Mouse (Mus musculus): ENCODE results near the gene Dnah6.

Dnah6 gene

DNA sequence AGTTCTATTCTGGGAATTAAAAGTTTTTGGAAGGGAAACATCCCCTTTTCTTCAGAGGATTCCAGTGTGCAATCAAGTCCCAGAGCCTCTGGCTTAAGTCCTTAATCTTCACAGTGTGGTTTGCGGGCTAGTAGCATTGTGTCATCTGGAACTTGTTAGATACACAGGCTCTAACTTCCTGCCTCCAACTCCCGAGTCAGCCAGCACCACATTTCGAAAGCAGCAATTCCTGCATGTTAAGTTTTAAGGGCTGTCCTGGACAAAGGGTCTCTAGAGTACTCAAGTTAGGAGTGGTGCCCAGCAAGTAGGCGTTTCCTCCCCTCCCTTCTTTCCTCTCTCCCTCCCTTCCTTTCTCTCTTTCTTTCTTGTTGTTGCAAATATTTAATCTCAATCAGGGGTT lies 7.0 kb upstream of the Dnah6 start:
- no peak for DNase-seq (ENCODE audit: low spot score in 2 of 2)

DNA sequence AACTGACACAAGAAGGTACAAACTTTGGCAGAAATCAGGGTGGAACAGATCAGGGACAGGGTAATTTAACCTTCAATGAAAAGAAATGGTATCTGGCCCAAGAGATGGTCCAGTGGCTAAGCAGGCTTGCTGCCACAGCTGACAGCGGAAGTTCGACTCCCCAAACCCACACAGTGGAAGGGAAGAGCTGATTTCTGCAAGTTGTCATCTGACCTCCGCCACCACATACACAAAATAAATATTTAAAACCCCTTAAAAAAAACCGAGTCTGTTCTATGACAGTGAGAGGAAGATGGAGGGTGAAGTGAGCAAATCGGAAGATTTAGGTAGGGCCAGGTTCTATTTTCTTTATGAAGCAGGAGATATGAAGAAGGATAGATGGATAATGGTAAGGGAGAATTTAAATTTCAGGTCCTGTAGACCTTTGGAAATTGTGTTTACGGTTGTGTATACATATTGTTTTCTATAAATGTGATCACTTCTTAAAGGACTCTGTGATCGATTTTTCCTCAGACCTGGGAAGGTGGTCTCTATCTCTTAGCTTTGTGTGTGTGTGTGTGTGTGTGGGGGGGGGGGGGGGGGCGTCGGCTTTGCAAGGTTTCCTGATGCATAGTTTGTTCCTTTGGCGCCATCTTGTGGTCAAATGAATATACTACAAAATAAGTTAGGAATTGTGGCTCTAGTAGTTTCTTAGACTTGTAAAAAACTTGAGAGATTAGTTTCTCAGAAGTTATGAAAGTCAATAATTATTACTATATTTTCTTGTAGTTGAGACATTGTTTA lies 6.1 kb upstream of the Dnah6 start:
- no peak for DNase-seq (ENCODE audit: low spot score in 2 of 2)

DNA sequence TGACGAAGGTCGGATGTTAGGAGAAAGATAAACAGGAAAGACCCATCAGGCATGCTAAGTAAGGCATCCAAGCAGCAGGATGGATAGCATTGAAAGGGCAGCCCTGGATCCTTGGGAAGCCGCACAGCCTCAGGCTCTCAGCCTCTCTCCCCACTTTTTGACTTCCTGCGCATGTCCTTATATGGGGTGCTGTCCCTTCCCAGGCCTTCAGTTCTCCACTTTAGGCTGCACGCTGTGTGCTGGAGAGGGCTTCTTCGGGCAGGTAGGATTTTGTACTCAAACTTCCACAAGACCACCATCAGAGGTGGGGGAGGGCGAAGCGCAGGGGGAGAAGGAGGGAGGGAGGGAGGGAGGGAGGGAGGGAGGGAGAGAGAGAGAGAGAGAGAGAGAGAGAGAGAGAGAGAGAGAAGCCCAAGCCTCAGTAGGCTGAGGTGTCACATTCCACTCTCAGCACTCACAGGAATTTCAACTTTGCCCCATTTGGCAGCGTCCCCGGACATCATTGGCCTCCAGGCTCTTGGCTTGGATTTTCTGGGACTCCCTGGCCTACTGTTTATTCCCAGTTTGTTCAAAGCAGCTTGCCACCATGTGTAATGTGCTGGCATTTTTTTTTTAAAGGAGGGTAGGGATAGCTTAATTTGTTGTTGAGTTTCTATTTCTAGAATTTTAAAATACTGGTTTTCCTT lies 1.5 kb upstream of the Dnah6 start:
- DNase-seq (ENCODE audit: low spot score in 2 of 2), result peak in 1 of 2 experiments; percentile 40

DNA sequence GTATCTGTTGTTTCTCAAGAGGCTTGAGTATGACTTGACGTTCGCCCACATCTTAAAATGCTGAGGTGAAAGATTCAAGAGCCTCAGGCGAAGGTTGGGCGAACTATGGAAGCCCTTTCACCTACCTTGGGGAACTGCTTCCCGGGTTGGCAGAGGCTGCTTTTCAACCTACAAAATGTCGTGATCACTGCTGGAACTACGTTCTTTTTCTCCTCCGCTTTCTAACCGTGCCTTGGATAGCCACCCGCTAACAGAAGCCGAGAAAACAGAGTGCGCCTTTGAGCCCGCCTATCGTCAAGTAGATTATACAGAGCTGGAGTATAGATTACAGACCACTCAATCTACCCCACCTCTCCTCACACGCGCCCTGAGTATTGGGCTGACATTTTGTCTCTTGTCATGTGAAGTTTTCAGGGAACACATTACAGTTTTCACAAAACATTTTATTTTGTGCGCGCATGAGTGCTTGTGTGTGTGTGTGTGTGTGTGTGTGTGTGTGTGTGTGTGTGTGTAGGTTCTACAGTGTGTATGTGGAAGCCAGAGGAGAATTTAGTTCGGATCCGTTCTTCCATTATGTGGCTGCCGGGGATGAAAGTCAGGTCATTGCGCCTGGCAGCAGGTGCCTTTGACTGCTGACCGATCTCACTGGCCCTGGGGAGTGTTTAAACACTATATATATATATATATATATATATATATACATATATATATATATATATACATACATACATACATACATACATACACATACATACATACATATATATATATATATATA lies 696 bp upstream of the Dnah6 start:
- peak in 1 of 2 experiments; percentile 26 for DNase-seq (ENCODE audit: low spot score in 2 of 2)

DNA sequence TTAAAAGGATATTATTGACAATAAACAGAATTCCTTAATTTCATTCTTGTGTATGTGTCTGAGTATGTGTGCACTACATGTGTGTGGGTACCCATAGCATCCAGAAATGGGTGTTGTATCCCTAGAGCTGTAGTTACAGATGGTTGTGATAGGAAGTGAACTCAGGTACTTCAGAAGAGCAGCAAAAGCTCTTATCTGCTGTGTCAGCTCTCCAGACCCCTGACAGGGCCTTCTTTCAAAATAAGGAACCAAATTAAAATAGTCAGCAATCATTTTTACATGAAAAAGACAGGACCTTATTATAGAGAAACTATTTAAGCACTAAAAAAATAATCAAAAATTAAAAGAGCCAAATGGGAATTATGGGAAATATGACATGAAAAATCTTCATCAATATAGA lies 9.8 kb downstream of the Dnah6 start:
- no peak for DNase-seq (ENCODE audit: low spot score in 2 of 2)

DNA sequence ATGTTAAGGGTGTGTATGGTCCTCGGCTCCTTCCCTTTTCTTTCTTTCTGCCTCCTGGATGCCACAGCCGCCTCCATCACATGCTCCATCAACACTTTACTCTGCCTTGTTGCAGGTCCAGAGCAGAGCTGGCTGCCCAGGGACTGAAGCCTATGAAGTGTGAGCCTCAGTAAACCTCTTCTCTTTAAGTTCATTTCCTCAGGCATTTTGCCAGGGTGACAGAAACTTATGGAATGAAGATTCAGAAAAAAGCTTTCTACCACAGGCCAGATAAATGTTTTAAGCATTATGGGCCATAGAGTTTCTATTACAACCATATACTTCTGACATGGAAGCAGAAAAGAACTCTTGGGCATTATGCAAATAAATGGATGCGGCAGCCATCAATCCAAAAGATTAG lies 10.4 kb downstream of the Dnah6 start:
- DNase-seq (ENCODE audit: low spot score in 2 of 2), result no peak

DNA sequence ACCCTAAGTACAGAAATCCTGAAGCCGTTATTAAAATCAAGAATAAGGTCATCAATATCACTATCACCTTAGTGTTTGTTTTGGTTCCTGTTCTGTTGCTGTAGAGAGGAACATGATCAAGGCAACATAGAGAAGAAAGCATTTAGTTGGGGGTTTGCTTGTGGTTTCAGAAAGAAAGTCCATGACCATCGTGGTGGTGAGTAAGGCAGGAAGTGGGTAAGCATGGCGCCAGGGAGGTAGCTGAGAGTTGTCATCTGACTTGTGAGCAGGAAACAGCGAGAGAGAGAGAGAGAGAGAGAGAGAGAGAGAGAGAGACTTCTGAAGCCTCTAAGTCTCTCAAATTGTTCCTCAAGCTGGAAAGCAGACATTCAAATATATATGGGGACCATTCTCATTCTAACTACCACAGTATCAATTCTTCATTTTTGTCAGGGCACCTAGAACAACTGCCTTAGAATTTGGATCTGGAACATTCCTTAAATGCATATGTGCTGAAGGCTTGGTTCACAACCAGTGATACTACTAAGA lies 10.9 kb downstream of the Dnah6 start:
- no peak for DNase-seq (ENCODE audit: low spot score in 2 of 2)

DNA sequence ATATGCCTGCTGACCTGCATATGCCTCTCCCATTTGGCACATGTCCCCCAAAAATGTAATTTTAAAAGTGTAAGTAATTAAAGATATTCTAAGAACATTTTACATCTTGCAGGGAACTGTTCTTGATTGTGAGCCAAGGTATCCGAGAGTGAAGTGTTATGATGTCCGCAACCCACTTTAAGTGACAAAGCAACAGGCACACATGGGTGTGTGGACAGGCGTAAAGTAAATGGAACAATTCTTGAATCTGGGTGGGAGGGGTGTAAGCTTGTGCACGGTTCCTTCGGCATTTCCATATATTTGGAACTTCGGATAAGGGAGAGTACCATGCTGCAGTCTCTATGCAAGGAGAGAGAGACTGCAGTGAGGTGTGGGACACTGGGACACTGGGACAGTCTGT lies 11.9 kb downstream of the Dnah6 start:
- no peak for DNase-seq (ENCODE audit: low spot score in 2 of 2)

DNA sequence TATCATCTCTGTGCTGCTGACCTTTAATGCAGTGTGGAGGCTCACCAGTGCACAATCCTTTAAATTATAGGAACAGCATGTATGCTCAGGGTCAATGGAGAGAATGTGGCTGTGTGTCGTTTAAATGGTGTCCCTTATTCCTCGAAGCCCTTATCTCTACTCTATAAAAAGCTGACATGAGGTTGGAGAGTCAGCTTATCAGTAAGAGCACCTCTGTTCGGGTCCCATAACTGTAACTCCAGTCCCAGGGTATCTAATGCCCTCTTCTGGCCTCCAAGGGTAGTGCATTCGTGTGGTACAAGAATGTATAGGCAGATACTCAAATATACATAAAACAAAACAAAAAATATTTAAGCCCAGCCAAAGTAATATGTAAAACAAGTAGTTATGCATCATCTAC lies 16.5 kb downstream of the Dnah6 start:
- no peak for DNase-seq (ENCODE audit: low spot score in 2 of 2)

DNA sequence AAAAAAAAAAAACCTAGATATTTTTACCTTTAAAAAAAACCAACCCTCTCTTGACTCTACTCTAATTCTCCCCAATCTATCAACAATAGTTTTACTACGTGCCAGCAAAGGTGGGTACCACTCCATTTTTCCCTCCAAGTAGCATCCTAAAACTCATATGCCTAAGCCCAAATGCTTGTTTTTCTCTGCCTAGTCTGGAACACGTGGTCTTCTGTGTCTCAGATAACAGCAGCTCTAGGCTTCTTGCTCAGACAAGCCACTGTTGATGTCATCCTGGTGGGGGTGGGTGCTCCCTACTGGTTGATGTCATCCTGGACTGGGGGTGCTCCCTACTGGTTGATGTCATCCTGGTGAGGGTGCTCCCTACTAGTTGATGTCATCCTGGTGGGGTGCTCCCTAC lies 17.7 kb downstream of the Dnah6 start:
- no peak for DNase-seq (ENCODE audit: low spot score in 2 of 2)

DNA sequence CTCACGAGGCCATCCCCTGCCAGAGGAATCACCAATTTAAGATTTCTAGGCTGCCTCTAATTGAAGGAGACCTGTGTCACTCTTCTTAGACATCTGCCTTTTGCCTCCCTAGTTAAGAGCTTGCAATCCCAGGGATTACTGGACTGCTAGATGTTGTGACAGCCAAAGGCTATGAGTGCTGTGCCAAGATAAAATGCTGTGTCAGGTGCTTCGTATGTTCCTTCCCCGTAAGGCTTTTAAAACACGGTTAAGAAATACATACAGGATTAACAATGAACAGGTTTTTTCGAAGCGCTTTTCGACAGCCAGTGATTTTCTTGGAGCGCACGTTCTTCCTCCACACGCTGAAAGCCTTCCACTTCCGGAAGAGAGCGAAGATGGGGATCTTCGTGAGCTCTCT lies 26.2 kb downstream of the Dnah6 start:
- DNase-seq (ENCODE audit: low spot score in 2 of 2), result no peak

DNA sequence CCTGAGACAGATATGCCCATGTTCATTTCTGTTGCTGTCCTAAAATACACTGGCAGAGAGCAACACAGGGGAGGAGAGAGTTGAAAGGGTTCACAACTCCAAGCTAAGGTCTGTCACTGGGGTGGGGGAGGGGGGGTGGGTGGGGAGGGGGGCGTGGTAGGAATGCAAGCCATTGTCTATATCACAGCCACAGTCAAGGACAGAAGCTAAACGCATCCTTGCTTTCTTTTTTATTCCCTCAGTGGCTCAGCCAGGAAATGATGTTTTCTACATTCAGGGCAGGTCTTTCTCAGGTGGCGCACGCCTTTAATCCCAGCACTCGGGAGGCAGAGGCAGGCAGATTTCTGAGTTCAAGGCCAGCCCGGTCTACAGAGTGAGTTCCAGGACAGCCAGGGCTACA lies 30.7 kb downstream of the Dnah6 start:
- no peak for DNase-seq (ENCODE audit: low spot score in 2 of 2)

DNA sequence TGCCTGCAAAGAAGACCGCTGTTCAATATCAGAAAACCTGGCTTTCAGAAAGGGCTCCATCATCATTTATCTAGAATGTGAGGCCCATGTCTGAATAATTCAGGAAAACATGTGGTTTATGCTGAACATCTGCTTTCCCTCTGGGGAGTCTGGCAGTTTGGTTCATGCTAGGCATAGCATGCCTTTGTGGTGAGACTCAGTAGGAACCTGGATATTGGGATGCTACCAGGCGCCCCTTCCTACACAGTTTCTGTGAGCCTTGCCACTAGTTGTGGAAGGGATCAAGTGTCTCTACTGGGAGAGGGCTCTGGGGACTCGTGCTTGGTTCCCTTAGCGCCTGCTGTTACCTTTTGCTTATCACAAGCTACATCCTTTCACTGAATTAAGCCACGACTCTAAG lies 37.2 kb downstream of the Dnah6 start:
- DNase-seq (ENCODE audit: low spot score in 2 of 2), result no peak

DNA sequence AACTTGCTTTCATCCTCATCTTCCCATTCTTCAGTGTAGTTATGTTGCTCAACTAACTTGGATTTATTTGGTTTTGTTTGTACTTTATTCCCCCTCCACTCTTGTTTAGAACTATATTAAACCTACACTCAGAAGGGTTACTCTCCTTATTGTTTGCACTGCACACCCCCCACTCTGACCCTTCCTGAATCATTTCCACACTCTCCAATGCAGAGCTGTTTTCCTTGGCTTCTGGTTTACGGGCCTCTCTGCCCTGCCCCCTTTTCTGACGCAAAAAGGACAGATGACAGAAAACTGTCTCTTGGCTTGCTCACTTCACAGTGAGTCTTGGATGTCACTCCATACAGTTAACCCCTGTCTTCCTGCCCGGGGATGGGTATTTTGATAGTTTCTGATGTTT lies 38.5 kb downstream of the Dnah6 start:
- no peak for DNase-seq (ENCODE audit: low spot score in 2 of 2)

DNA sequence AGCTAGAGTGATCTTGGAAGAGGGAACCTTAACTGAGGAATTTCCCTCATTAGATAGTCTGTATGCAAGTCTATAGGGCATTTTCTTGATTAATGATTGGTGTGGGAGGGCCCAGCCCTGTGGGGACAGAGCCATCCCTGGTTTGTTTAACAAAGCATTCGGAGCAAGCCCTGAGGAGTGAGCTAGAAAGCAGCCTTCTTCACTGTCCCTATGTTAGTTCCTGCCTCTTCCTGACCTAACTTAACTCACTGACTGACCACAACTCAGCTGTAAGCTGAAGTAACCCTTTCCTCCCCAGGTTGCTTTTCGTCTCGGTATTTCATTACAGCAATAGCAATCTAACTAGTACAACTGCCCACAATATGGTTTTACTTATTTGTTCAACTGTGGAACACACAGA lies 39.0 kb downstream of the Dnah6 start:
- DNase-seq (ENCODE audit: low spot score in 2 of 2), result no peak

DNA sequence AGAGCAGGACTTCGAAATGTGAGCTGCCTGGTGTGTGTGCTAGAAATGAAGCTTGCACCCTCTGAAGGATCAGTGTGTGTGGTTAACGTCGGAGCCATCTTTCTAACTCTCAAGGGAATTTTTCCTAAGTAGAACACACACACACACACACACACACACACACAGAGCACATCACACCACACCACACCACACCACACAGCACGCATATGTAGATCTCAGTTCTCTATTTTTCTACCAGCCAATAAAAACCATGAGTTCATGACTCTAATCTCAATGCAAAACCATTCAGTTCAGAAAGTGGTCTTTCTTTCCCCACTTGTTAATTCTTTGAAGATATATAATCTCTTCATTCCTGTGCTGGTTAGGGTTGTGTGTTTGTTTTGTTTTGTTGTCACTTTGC lies 39.4 kb downstream of the Dnah6 start:
- no peak for DNase-seq (ENCODE audit: low spot score in 2 of 2)

DNA sequence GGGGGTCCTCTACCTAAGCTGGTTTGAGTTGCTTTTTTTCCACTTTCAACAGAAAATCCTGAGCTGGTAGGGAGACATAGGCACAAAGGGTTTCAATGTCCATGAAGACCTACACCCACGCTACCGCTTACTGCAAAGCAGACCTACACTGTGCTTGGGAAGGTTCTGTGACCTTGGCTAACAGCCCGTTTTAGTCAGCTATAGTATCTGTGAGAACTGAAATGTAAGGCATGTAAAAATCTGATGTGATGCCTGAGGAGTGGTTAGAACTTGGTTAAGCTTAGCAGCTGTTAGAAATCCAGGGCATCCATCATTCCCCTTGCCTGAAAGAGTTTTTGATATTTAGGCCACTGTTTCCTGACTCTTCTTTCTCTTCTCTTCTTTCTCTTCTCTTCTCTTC lies 46.3 kb downstream of the Dnah6 start:
- no peak for DNase-seq (ENCODE audit: low spot score in 2 of 2)

DNA sequence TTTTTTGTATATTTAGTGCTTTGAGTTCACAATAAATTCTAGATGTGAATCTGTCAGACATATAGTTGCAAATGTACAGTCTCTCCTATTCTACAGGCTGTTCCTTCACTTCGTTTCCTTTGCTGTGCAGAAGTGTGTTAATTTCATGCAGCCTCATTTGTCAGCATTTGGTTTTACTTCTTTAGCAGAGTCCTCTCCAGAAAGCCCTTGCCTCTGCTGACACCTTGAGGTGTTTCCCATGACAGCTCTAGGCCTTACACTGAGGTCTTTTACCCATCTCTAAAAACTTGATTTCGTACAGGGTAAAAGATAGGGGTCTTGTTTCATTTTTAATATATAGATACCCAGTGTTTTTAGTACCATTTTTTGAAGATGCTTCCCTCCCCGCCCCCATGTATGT lies 54.2 kb downstream of the Dnah6 start:
- no peak for DNase-seq (ENCODE audit: low spot score in 2 of 2)

DNA sequence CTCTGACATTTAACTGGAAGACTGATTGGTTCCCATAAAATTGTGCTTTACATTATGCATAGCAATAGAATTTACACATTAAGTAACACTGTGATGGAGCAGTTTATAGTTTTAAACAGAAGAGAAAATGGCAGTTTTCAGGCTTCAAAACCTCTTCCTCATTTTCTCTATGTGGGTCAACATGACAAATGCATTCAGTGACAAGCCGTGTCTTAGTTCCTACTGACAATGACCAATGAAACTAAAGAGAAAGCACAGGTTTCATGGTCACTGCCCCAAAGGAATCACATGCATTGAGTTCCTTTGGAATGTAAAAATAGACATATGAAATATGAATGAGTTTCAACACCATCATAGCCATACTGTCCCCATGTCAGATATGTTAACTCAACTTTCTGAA lies 58.5 kb downstream of the Dnah6 start:
- DNase-seq (ENCODE audit: low spot score in 2 of 2), result no peak

DNA sequence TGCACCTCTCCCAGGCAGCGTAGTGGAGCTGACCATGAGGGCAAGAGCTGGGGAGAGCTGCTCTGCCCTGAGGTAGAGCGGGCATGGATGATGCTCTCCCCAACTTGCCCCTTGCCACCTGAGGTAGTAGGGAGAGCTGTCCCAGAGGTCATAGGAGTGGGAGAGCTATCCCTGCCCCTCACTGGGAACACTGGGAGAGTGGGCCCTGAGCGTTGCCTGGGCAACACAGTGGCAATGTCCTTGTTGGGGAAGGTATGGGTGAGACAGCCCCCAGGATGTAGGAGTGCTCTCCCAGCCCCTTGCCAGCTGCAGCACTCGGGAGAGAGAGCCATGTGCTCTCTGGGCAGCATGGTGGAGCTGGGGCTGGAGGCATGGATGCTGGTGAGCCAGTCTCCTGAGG lies 60.1 kb downstream of the Dnah6 start:
- no peak for DNase-seq (ENCODE audit: low spot score in 2 of 2)

DNA sequence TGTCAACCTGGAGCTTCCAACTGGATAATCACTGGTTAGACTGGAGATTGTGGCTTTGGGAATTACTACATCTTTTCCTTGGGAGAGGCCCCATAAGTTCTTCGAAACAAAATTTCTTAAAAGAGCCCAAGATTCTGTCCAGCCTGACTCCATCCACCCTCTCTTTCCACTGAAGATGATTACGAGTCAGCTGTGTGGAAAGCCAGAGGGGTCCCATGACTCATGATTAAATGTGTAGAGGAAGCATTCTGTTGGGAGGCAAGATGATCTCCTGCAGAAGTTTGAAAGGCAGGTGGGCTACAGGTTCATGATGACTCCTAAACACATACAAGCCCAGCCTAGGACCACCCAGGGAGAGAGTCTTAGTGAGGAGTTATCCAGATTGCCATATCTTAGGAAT lies 66.0 kb downstream of the Dnah6 start:
- DNase-seq (ENCODE audit: low spot score in 2 of 2), result no peak

DNA sequence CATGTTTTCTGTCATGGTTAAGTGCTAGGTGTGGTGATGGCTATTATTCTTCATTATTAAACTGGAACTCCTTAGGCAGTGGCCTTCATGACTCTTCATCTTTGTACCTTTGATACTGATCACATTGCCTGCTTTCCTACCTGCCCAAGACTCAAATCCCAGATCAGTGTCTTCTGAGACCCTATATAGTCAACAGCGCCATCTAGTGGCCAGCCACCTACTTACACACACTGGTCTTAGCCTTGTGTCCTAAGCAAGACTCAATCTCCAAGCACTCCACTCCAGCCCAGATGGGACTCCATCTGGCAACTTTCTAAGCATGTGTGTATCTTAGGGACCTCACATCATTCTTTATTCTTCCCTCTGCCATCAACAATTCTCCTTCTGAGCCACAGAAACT lies 67.8 kb downstream of the Dnah6 start:
- DNase-seq (ENCODE audit: low spot score in 2 of 2), result peak; percentile 48 to 92

DNA sequence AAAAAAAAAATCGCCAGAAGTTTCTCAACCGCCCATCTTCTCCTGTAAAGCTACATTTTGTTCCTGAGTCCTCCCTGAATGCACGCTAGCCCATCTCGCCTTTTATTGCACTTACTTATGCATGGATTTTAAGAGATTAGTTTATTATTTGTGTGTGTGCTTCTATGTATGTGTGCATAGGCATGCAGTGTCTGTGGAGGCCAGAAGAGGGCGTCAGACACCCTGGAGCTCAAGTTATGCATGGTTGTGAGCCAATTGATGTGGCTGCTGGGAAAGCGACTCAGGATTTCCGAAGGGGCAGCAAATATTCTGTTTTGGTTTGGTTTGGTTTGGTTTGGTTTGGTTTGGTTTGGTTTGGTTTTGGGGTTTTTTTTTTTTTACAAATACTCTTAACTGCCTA lies 78.0 kb downstream of the Dnah6 start:
- DNase-seq (ENCODE audit: low spot score in 2 of 2), result no peak

All from left cerebral cortex, adult 9 months (tissue).